Mouse (Mus musculus): ENCODE measurements around the gene Cdc14a.

DNA sequence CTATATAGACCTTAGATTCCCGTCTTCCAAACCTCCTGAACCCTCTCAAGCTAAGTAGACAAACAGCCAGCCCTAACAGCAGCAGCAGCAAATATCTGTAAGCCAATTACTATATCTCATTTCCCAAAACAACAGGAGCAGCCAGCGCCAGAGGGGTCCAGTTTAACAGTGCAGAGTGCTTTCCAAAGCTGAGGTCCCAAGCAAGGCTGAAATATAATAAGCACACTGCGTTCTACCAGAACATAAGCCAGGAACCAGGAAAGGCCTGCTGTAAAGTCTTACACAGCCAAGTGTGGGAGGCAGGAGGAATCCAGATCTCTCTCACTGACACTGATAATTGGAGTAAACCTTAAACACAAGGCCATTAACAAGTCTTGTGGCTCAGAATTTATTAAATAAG lies 27.3 kb downstream of the Cdc14a start:
- no peak for TF ChIP-seq POLR2A (IDR thresholded peaks at IDR 0.05; ENCODE audit: control insufficient read depth, extremely low read depth, insufficient read depth, low read length, poor library complexity)
- no peak for TF ChIP-seq CTCF (IDR thresholded peaks at IDR 0.05; ENCODE audit: borderline replicate concordance, control insufficient read depth, extremely low read depth, insufficient read depth, low read length, poor library complexity)

Measured in thymus, adult 2 months (tissue).